Mouse (Mus musculus) E14TG2a.4 (cell line): ENCODE measurements around the gene Rd3.
A peak's percentile ranks its signal among the peaks of the same experiment; 100 is the strongest.

Experiments used
- H3K27me3 ChIP-seq: 2 replicates; pipeline ENCODE4 v1.6.1; 2014; ENCODE audit warnings: low read length, control low read depth; ENCODE audit not compliant: insufficient read depth
- H3K36me3 ChIP-seq: 2 replicates; pipeline ENCODE4 v1.6.1; 2014; ENCODE audit warnings: low read length, control low read depth; ENCODE audit not compliant: insufficient read depth
- H3K4me1 ChIP-seq: replicated peaks from 2 replicates; pipeline ENCODE4 v1.6.1; 2014; ENCODE audit warnings: low read depth, low read length, control low read depth
- H3K4me3 ChIP-seq: replicated peaks from 2 replicates; pipeline ENCODE4 v1.5.1; 2014; ENCODE audit warnings: mild to moderate bottlenecking, low read length
- H3K9me3 ChIP-seq: 2 replicates; pipeline ENCODE4 v1.6.1; 2014; ENCODE audit warnings: low read length, control low read depth
- CTCF ChIP-seq: conservative IDR thresholded peaks from 2 replicates; pipeline ENCODE4 v1.5.1; 2014; ENCODE audit warnings: low read length
- NANOG ChIP-seq: IDR thresholded peaks from 2 replicates; pipeline ENCODE4 v1.6.1; 2014; ENCODE audit warnings: borderline replicate concordance, low read length, mixed read lengths
- POU5F1 ChIP-seq: IDR thresholded peaks from 2 replicates; pipeline ENCODE4 v1.6.1; 2014; ENCODE audit warnings: low read length, borderline replicate concordance

Rd3 gene

GRCm38 (mm10) chr1:191977187-191977586 lies at the start of gene Rd3:
Rd3 (plus strand) TSS chr1:191977370.
- Histone ChIP-seq H3K36me3 (no peaks in the 10 kb centered on the region), H3K4me3 (no peak within 1 kb of the TSS), H3K27me3 (peaks cover 18% of the 10 kb centered on the region; the same call in 1 of the 2 replicates), H3K9me3 (no peaks in the 10 kb centered on the region), H3K4me1 (no peaks in the 10 kb centered on the region)
- TF ChIP-seq CTCF (no peak), NANOG (no peak), POU5F1 (no peak)

DNA sequence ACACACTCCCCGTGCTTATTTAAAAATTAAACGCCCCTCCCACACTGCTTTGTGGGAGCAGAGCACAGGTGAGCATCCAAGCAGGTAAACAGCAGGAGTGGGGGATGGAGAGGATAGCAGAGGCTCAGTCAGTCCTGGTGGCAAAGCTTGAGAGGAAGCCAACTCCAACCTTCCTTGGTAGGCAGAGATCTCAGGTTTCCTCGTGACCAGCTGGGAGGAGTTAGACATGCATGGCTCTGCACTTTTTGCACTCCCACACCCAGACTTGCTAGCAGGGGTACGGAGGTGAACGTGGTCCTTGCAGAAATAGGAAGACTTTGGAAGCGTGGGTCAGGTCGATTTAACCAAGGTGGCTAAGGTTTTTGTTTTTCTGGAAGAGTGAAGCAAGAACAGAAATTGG lies 48.8 kb upstream of the Rd3 start:
- Histone ChIP-seq H3K27me3 (no peaks in the 10 kb centered on the region), H3K4me1 (peaks cover 76% of the 10 kb centered on the region), H3K9me3 (no peaks in the 10 kb centered on the region), H3K36me3 (no peaks in the 10 kb centered on the region), H3K4me3 (peak overlapping the region; percentile 60)
- TF ChIP-seq POU5F1 (no peak), CTCF (no peak), NANOG (no peak)

- TF ChIP-seq CTCF (no peak), POU5F1 (no peak), NANOG (no peak; the same call in 1 of the 2 replicates)
- Histone ChIP-seq H3K36me3 (no peaks in the 10 kb centered on the region), H3K4me3 (peak overlapping the region; percentile 60), H3K9me3 (no peaks in the 10 kb centered on the region), H3K27me3 (no peaks in the 10 kb centered on the region), H3K4me1 (peaks cover 77% of the 10 kb centered on the region)
These were observed 48.1 kb upstream of the Rd3 start for GRCm38 (mm10) chr1:191929065-191929464.

DNA sequence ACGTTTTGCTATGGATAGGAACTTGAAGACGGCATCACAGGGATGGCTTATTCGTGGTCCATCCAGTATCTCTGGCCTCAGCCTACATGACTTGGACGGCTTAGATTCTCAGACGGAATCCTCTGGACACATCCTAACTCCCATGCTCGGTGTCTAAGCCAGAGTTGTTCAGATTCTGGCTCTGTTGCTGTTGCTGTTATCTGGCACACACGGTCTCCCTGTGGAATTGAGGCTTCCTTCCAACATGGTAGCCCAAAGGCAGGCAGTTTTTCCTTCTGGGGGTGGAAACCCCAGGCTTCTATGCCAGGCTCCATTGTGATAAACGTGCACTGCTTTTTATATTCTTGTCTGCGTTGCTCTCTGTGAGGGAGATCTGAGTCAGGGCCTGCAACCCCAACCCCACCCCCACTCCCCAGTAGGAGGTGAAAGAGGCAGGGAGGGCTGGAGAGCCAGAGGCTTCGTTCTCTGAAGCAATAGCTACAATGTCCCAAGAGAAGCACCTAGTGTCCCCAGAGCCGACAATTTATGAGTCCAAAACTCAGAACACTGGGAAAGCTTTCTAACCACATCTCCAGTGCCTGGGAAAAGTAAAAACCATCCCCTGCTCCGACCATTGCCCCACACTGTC lies 47.2 kb upstream of the Rd3 start:
- Histone ChIP-seq H3K4me3 (peak overlapping the region; percentile 60), H3K27me3 (no peaks in the 10 kb centered on the region), H3K9me3 (no peaks in the 10 kb centered on the region), H3K36me3 (no peaks in the 10 kb centered on the region), H3K4me1 (peaks cover 77% of the 10 kb centered on the region)
- no peak for TF ChIP-seq NANOG

GRCm38 (mm10) chr1:191930525-191931105 lies 46.6 kb upstream of the Rd3 start:
- no peaks in the 10 kb centered on the region for H3K27me3 ChIP-seq
- H3K4me3 ChIP-seq = peak overlapping the region; percentile 60
- peaks cover 73% of the 10 kb centered on the region for H3K4me1 ChIP-seq
- no peaks in the 10 kb centered on the region for H3K36me3 ChIP-seq
- TF ChIP-seq CTCF (no peak), POU5F1 (no peak), NANOG (no peak)
- H3K9me3 ChIP-seq = no peaks in the 10 kb centered on the region

DNA sequence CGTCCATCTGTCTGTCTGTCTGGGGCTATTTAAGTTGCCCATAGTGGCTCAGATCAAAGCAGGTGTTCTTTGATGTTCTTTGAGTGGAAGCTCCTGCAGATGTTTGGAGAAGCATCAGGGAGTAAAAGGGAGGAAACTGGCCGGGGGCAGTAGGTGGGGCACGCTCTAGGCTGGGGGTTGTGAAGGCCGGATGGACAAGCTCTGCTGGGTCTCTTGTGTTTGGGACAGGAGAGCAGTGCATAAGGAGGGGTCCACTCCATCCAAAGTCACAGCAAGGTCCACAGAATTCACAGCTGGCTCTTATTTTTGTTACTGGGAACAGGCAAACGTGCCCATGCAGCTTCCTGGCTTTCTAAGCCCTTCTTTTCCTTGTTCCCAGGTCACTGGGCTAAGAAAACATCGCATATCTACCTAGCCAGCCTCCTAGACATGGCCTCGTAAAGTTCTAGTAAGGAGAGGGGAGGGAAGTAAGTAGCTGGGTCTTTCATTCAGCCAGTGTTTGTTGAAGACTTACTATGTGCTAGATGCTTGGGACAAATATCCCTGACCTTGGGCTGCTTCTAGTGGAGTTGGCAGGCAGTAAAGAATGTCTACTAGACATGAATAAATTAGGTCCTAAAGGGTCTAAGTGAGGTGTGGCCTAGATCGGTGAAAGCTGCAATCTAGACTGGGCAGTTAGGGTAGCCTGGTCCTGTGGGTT lies 44.7 kb upstream of the Rd3 start:
- Histone ChIP-seq H3K4me1 (peaks cover 58% of the 10 kb centered on the region), H3K36me3 (no peaks in the 10 kb centered on the region), H3K9me3 (no peaks in the 10 kb centered on the region), H3K4me3 (peak overlapping the region; percentile 33), H3K27me3 (no peaks in the 10 kb centered on the region)
- TF ChIP-seq POU5F1 = no peak
- TF ChIP-seq NANOG = no peak
- TF ChIP-seq CTCF = no peak

DNA sequence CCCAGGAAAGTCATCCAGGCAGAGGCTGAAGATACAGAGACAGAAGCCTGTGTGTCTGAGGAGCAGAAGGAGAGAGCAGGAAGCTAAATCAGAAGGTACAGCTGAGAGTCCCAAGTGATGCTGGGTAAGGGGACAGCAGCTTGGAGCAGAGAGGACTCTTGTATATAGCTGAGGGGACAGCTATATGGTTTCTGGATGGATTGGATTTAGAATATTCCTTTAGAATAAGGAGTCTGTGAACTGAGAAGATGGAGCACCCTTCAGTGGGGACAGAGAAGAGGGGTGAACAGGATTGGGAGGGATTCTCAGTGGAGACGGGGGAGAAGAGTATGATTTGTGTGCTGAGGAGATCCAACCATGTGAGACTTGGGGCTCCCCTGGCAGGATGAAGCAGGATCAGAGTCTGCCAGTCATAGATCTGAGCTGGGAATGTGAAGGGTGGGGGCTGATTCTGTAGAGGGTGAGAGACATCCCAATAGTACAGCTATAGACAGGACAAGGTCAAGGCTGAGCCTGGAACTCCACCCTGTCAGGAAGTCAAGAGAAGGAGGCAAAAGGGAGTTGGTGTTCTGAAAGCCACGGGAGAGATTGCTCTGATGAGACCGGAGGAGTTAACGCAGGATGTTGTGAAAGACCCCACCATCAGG lies 44.1 kb upstream of the Rd3 start:
- H3K27me3 ChIP-seq = no peaks in the 10 kb centered on the region
- H3K36me3 ChIP-seq = no peaks in the 10 kb centered on the region
- peaks cover 51% of the 10 kb centered on the region for H3K4me1 ChIP-seq
- no peaks in the 10 kb centered on the region for H3K9me3 ChIP-seq
- TF ChIP-seq POU5F1 (no peak), NANOG (no peak), CTCF (no peak)
- peak overlapping the region; percentile 13; the same call in 1 of the 2 replicates for H3K4me3 ChIP-seq

- Histone ChIP-seq H3K4me1 (peaks cover 58% of the 10 kb centered on the region), H3K9me3 (no peaks in the 10 kb centered on the region), H3K4me3 (no peak overlapping the region), H3K36me3 (peaks cover 4% of the 10 kb centered on the region; the same call in 1 of the 2 replicates), H3K27me3 (no peaks in the 10 kb centered on the region)
- TF ChIP-seq POU5F1 = no peak
- TF ChIP-seq CTCF = no peak
- TF ChIP-seq NANOG = no peak
These were observed 33.5 kb upstream of the Rd3 start for GRCm38 (mm10) chr1:191943638-191944037.
